Mouse (Mus musculus): ENCODE data around the gene Pf4.
"Not testable (repeated sequence)": the region's sequence is repeated elsewhere in the genome, so short reads cannot be mapped to it uniquely, and the experiment has no call there.

Gene Pf4

GRCm38 (mm10) chr5:90785659-90786588 lies 13.7 kb downstream of the Pf4 start, which contains the start of gene Cxcl3:
TSS of gene Cxcl3 (plus strand) at chr5:90786103.
- DNase-seq (ENCODE audit: extremely low read depth, low read depth, low spot score), result no peak

GRCm38 (mm10) chr5:90788114-90788513 lies 15.9 kb downstream of the Pf4 start:
- no peak for DNase-seq (ENCODE audit: extremely low read depth, low read depth, low spot score)

GRCm38 (mm10) chr5:90789306-90790073 lies 17.3 kb downstream of the Pf4 start:
- DNase-seq (ENCODE audit: extremely low read depth, low read depth, low spot score), result no peak

- DNase-seq (ENCODE audit: extremely low read depth, low read depth, low spot score), result no peak
Observed at GRCm38 (mm10) chr5:90790074-90790502, 17.9 kb downstream of the Pf4 start.

- DNase-seq (ENCODE audit: extremely low read depth, low read depth, low spot score), result no peak
Observed at GRCm38 (mm10) chr5:90794195-90794625, 22.0 kb downstream of the Pf4 start, which contains the start of gene Cxcl15. TSS of gene Cxcl15 (plus strand) at chr5:90794534.

- not testable (repeated sequence) for DNase-seq (ENCODE audit: extremely low read depth, low read depth, low spot score)
Observed at GRCm38 (mm10) chr5:90795392-90795791, 23.2 kb downstream of the Pf4 start.

GRCm38 (mm10) chr5:90804574-90804973 lies 32.3 kb downstream of the Pf4 start:
- no peak for DNase-seq (ENCODE audit: extremely low read depth, low read depth, low spot score)

GRCm38 (mm10) chr5:90806050-90806449 lies 33.8 kb downstream of the Pf4 start:
- DNase-seq (ENCODE audit: extremely low read depth, low read depth, low spot score), result no peak

GRCm38 (mm10) chr5:90807176-90807950 lies 35.1 kb downstream of the Pf4 start:
- DNase-seq (ENCODE audit: extremely low read depth, low read depth, low spot score), result no peak

GRCm38 (mm10) chr5:90819756-90820155 lies 47.5 kb downstream of the Pf4 start:
- no peak for DNase-seq (ENCODE audit: extremely low read depth, low read depth, low spot score)
